Mouse (Mus musculus) hindbrain, embryonic 11.5 days (tissue): Measurements from ENCODE around the gene Taf5. TPM values are rescaled to one million over a fixed set of nuclear protein-coding genes. Genes with fewer than 3 reads are reported as not detected.

Experiments
- ATAC-seq: fragments of 200-750 bp; cut with Nextera tagmentation; 2 replicates; pipeline ENCODE4 v1.8.0; 2017; ENCODE audit warnings: mild to moderate bottlenecking, moderate TSS enrichment, moderate library complexity; ENCODE audit not compliant: low FRiP score
- DNase-seq: peaks from one replicate; pipeline ENCODE4 v3.0.0-alpha.2; 2015; ENCODE audit warnings: low spot score
- H3K27ac ChIP-seq: fragments of 300-500 bp; sonication (generic); 2 replicates; pipeline ENCODE4 v1.5.1; 2014; ENCODE audit warnings: mild to moderate bottlenecking, low read depth, low read length
- H3K27me3 ChIP-seq: fragments of 300-500 bp; sonication (generic); 2 replicates; pipeline ENCODE4 v1.6.1; 2014; ENCODE audit warnings: mild to moderate bottlenecking, low read length, moderate library complexity, mixed read lengths; ENCODE audit not compliant: control insufficient read depth, insufficient read depth
- H3K36me3 ChIP-seq: fragments of 300-500 bp; sonication (generic); 2 replicates; pipeline ENCODE4 v1.6.1; 2014; ENCODE audit warnings: mild to moderate bottlenecking, low read length, moderate library complexity, mixed read lengths; ENCODE audit not compliant: control insufficient read depth, insufficient read depth
- H3K4me1 ChIP-seq: fragments of 300-500 bp; sonication (generic); replicated peaks from 2 replicates; pipeline ENCODE4 v1.6.1; 2014; ENCODE audit warnings: low read length, mixed read lengths; ENCODE audit not compliant: control insufficient read depth, insufficient read depth
- H3K4me2 ChIP-seq: fragments of 300-500 bp; sonication (generic); replicated peaks from 2 replicates; pipeline ENCODE4 v1.6.1; 2014; ENCODE audit warnings: mild to moderate bottlenecking, low read depth, low read length
- H3K4me3 ChIP-seq: fragments of 300-500 bp; sonication (generic); 2 replicates; pipeline ENCODE4 v1.5.1; 2014; ENCODE audit warnings: low read depth, low read length
- H3K9ac ChIP-seq: fragments of 300-500 bp; sonication (generic); 2 replicates; pipeline ENCODE4 v1.6.1; 2014; ENCODE audit warnings: low read depth, low read length
- H3K9me3 ChIP-seq: fragments of 300-500 bp; sonication (generic); 2 replicates; pipeline ENCODE4 v1.6.1; 2016; ENCODE audit warnings: low read length; ENCODE audit not compliant: control insufficient read depth
- WGBS: fragments of 180-500 bp; shearing (Covaris S2); extraction: QIAGEN DNeasy Blood & Tissue Kit; methylation state at CpG from one replicate; pipeline ENCODE4 v1.1.7; 2014; 5-methylcytosine and 5-hydroxymethylcytosine counted together
- polyA plus RNA-seq: library from polyadenylated mRNA; unstranded; fragments of >200 nt; fragmentation: Nextera tagmentation; extraction: Ambion mirVana; gene quantifications from 2 replicates; pipeline ENCODE4 v1.2.1, GENCODE M21; 2014

Gene Taf5
- polyA plus RNA-seq, 1 experiment from 2014 or later: 10.8 TPM

DNA sequence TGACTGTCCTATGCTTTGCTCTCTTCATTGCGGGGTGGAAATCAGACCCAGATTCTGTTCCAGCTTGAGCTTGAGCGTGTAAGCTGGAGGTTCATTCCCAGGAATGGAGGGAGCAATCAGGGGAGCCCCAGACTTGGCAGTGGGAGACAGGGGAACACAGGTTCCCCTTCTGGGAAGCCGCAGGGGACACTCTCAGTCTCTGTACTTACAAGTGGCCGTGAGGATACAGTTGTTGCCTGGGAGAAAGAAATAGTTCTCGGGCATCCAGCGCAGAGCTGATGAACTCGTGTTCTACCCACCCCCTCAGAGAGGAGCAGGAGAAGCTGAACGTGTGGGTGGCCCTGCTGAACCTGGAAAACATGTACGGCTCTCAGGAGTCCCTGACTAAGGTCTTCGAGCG is 61.3 kb downstream of the Taf5 start:
- H3K4me1 ChIP-seq: no peaks in the 10 kb centered on the region
- H3K9ac ChIP-seq: no peak overlapping the region
- no peaks in the 10 kb centered on the region for H3K9me3 ChIP-seq
- no peak for DNase-seq
- no peak overlapping the region for H3K4me3 ChIP-seq
- H3K27ac ChIP-seq: no peak overlapping the region
- H3K27me3 ChIP-seq: no peaks in the 10 kb centered on the region
- 93% methylated on average over 11 of the region's 11 CpGs for WGBS
- H3K4me2 ChIP-seq: no peak overlapping the region
- no peak for ATAC-seq
- H3K36me3 ChIP-seq: peaks cover 23% of the 10 kb centered on the region

DNA sequence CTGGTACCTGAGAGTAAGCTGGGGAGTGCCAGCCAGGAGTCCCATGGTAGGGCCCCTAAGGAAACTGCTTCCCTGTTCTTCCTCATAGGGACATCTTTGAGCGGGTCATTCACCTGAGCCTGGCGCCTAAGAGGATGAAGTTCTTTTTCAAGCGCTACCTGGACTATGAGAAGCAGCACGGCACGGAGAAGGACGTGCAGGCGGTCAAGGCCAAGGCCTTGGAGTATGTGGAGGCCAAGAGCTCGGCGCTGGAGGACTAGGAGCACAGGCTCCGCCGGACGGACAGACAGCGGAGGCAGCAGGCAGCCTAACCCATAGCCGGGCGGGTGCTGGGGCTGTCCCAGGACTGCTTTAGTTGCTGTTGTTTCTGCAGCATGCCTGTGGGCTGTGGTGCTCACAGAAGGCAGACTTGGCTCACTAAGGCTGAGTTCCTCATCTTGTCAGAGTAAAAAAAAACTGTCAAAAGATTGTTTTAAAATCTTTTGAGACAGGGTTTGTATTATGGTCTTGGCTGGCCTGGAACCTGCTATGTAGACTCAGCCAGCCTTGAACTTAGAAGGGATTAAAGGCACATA is 63.1 kb downstream of the Taf5 start:
- H3K4me2 ChIP-seq: no peak overlapping the region
- H3K27me3 ChIP-seq: no peaks in the 10 kb centered on the region
- no peak overlapping the region for H3K27ac ChIP-seq
- H3K9ac ChIP-seq: no peak overlapping the region
- ATAC-seq: no peak
- no peak for DNase-seq
- no peak overlapping the region for H3K4me3 ChIP-seq
- WGBS: 96% methylated on average over 15 of the region's 15 CpGs
- no peaks in the 10 kb centered on the region for H3K4me1 ChIP-seq
- H3K36me3 ChIP-seq: peaks cover 23% of the 10 kb centered on the region
- no peaks in the 10 kb centered on the region for H3K9me3 ChIP-seq

Other genes starting within 250 kb of the Taf5 start
- 266 and 290 TPM in 2 replicates for gene Ina, start 53.0 kb upstream of the Taf5 start, polyA plus RNA-seq
- gene Nt5c2, start 52.6 kb upstream of the Taf5 start, polyA plus RNA-seq: 81.5 and 90.6 TPM in 2 replicates
- 31.6 and 32.2 TPM in 2 replicates for gene Pcgf6, start 16.8 kb upstream of the Taf5 start, polyA plus RNA-seq
- gene Usmg5, start 22.9 kb downstream of the Taf5 start, polyA plus RNA-seq: 1,062 and 1,136 TPM in 2 replicates
- gene Pdcd11, start 23.0 kb downstream of the Taf5 start, polyA plus RNA-seq: 8.1 and 9.4 TPM in 2 replicates
- gene Calhm2, start 70.5 kb downstream of the Taf5 start, polyA plus RNA-seq: 0.42 and 0.78 TPM in 2 replicates
- gene Calhm1, start 76.5 kb downstream of the Taf5 start, polyA plus RNA-seq: not detected in 2 replicates
- not detected in 2 replicates for gene Calhm3, start 90.0 kb downstream of the Taf5 start, polyA plus RNA-seq
- gene Neurl1a, start 111.1 kb downstream of the Taf5 start, polyA plus RNA-seq: 2.9 and 3.4 TPM in 2 replicates